Mouse (Mus musculus): Measurements from ENCODE around the gene Dnajb11. TPM values are rescaled to one million over a fixed set of nuclear protein-coding genes. Genes with fewer than 3 reads are reported as not detected.

Gene Dnajb11
- polyA plus RNA-seq, 1 experiment, result 41.4 TPM

- DNase-seq (ENCODE audit: low read depth), result no peak
- TF ChIP-seq POLR2A (IDR thresholded peaks at IDR 0.05; ENCODE audit: borderline replicate concordance, extremely low read depth, insufficient read depth, insufficient read length, poor library complexity, severe bottlenecking) (no peak), CTCF (IDR thresholded peaks at IDR 0.05; ENCODE audit: borderline replicate concordance, extremely low read depth, insufficient read depth, insufficient read length) (no peak)
Observed at GRCm38 (mm10) chr16:22909290-22909689, 51.6 kb downstream of the Dnajb11 start.

DNA sequence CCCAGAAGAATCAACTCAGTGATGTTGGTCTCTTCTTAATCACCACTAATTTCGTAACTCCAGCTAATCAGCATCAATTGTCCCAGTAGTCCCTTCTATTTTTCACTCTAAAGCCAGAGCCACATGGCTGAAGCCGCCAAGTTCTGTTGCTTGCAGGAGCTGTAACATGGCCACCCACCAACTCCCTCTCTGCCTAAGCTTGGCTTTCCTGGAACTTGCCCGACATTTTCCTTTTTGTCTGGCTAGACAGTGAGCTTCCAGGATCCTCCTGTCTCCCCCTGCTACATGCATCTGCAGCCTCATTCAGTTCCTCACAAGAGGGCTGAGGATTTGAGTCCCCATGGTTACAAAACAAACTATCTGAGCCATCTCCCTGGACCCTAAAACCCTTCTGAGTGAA is 54.3 kb downstream of the Dnajb11 start:
- no peak for TF ChIP-seq POLR2A (IDR thresholded peaks at IDR 0.05; ENCODE audit: borderline replicate concordance, extremely low read depth, insufficient read depth, insufficient read length, poor library complexity, severe bottlenecking)
- TF ChIP-seq CTCF (IDR thresholded peaks at IDR 0.05; ENCODE audit: borderline replicate concordance, extremely low read depth, insufficient read depth, insufficient read length), result no peak
- no peak for DNase-seq (ENCODE audit: low read depth)

GRCm38 (mm10) chr16:22912886-22913285 is 55.2 kb downstream of the Dnajb11 start:
- no peak for DNase-seq (ENCODE audit: low read depth)
- no peak for TF ChIP-seq POLR2A (IDR thresholded peaks at IDR 0.05; ENCODE audit: borderline replicate concordance, extremely low read depth, insufficient read depth, insufficient read length, poor library complexity, severe bottlenecking)
- TF ChIP-seq CTCF (IDR thresholded peaks at IDR 0.05; ENCODE audit: borderline replicate concordance, extremely low read depth, insufficient read depth, insufficient read length), result no peak

DNA sequence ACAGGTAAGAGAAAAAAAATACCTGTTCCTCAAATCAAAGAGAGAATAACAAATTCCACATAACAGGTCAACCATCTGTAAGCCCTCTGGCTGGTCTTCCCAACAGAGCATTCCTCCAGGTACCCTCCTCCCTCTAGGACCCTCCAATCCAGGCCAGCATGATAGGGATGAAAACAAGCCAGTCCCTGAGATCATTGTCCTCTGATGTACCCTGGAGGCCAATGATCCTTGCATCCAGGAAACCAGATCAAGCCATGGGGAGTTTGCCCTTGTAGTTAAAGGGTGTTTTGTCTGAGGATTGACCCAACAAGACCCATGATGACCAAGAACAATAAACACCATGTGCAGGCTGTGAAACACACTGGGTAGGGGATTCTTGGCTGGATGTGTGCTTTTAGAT is 56.6 kb downstream of the Dnajb11 start:
- DNase-seq (ENCODE audit: low read depth), result no peak
- no peak for TF ChIP-seq POLR2A (IDR thresholded peaks at IDR 0.05; ENCODE audit: borderline replicate concordance, extremely low read depth, insufficient read depth, insufficient read length, poor library complexity, severe bottlenecking)
- no peak for TF ChIP-seq CTCF (IDR thresholded peaks at IDR 0.05; ENCODE audit: borderline replicate concordance, extremely low read depth, insufficient read depth, insufficient read length)

DNA sequence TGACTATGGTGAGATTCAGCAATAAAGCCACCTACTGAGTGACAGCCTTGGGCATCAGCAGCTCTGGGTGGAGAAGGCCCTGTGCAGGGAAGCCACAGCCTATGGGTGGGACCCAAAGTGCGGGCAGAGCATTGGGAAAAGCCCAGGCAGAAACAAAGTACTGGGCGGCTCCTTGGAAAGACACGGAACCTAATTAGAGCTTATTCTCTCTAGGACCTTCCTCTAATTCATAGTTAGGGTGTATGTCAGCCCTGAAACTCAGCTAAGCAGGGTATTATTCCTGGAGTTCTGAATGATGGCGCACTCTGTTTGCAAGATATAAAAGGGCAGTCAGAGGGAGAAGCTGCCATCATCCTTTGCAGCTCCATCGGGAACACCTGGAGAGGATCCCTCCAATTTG is 60.4 kb downstream of the Dnajb11 start, which contains the start of gene Fetub:
TSS of gene Fetub (plus strand) at position 301 of the 400 bp plus-strand sequence.
- DNase-seq (ENCODE audit: low read depth), result no peak
- no peak for TF ChIP-seq CTCF (IDR thresholded peaks at IDR 0.05; ENCODE audit: borderline replicate concordance, extremely low read depth, insufficient read depth, insufficient read length)
- TF ChIP-seq POLR2A (IDR thresholded peaks at IDR 0.05; ENCODE audit: borderline replicate concordance, extremely low read depth, insufficient read depth, insufficient read length, poor library complexity, severe bottlenecking), result no peak

DNA sequence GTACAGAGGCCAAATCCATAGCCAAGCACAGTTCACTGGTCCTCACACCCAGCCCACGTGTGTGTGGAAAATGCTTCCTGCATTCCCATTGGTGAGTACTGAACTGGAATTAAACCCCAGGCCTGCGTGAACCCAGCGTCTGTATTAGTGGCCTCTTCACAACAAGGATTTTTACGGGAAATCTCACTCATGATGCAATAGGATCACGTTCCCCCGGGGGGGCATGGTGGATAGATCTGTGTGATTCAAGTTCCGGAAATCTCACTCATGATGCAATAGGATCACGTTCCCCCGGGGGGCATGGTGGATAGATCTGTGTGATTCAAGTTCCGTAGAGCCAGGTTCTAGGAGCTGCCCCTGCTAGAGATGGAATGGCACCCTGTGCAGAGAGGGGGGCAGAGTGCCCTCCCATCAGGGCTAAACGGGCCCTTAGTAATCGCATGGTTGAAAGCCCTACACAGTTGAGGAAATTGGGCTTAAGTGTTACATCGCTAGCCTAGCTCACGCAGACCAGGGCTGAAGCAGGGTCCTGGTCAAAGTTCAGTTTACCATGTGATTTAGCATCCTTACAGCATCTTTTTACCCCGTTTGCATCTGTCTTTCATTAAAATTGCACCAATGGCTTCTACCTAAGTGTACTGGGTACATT is 61.1 kb downstream of the Dnajb11 start:
- no peak for DNase-seq (ENCODE audit: low read depth)
- no peak for TF ChIP-seq POLR2A (IDR thresholded peaks at IDR 0.05; ENCODE audit: borderline replicate concordance, extremely low read depth, insufficient read depth, insufficient read length, poor library complexity, severe bottlenecking)
- no peak for TF ChIP-seq CTCF (IDR thresholded peaks at IDR 0.05; ENCODE audit: borderline replicate concordance, extremely low read depth, insufficient read depth, insufficient read length)

DNA sequence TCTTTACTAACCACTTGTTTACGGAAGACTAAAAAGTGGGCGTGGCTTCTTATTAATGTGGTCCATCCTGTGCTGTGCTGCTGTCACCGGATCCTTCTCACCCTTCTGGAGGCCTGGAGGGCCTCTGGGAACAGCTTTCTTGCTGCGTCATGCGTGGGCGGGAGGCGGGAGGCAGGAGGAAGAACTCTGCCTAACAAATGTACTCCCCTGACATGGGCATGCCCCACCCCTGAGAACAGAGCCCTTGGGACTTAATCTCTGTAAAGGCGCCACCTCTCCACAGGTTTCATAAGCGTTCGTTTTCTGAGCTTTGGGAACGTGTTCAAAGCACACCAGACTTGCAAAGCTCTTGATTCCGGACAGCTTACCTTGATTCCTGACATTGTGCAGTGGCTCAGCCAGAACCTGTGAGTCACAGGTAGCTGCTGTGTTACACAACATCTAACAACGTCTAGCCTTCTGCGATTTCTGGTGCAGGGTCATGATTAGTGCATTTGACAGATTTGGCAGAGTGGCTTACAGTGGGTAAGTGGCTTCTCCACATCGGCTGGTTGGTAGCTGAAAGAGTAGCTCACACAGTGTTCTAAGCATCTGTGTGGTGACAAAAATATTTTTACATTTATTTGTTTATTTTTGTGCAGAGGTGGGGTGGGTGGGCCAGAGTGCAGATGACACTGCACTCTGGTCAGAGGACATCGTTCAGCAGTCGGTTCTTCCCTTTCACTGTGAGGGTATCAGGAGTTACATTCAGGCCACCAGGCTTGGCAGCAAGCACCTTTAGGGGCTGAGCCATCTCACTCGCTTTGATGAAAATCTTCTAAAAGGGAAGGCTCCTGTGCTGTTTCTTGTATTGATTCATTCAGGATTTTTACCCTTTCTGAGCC is 62.6 kb downstream of the Dnajb11 start:
- TF ChIP-seq POLR2A (IDR thresholded peaks at IDR 0.05; ENCODE audit: borderline replicate concordance, extremely low read depth, insufficient read depth, insufficient read length, poor library complexity, severe bottlenecking) (no peak), CTCF (IDR thresholded peaks at IDR 0.05; ENCODE audit: borderline replicate concordance, extremely low read depth, insufficient read depth, insufficient read length) (no peak)
- no peak for DNase-seq (ENCODE audit: low read depth)

DNA sequence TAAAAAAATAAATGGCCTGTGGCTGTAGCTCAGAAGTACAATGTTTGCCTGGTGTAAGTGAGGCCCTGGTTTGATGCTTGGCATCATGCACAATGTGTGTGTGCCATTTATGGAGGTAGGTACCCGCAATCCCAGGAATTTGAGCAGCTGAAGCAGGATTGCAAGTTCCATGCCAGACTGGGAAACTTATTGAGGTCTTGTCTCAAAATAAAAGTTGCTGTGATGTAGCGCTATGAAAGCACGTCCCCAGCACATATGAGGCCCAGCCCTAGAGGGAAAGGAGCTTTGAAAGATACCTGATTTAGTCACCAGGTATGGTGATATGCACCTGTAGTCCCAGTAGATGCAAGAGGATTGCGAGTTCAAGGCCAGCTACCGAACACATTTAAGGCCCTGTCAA is 64.1 kb downstream of the Dnajb11 start:
- TF ChIP-seq CTCF (IDR thresholded peaks at IDR 0.05; ENCODE audit: borderline replicate concordance, extremely low read depth, insufficient read depth, insufficient read length) (no peak), POLR2A (IDR thresholded peaks at IDR 0.05; ENCODE audit: borderline replicate concordance, extremely low read depth, insufficient read depth, insufficient read length, poor library complexity, severe bottlenecking) (no peak)
- DNase-seq (ENCODE audit: low read depth), result no peak

GRCm38 (mm10) chr16:22922433-22922832 is 64.8 kb downstream of the Dnajb11 start:
- DNase-seq (ENCODE audit: low read depth), result no peak
- TF ChIP-seq CTCF (IDR thresholded peaks at IDR 0.05; ENCODE audit: borderline replicate concordance, extremely low read depth, insufficient read depth, insufficient read length) (no peak), POLR2A (IDR thresholded peaks at IDR 0.05; ENCODE audit: borderline replicate concordance, extremely low read depth, insufficient read depth, insufficient read length, poor library complexity, severe bottlenecking) (no peak)

Other genes with a start within 250 kb of the Dnajb11 start
- gene Dgkg, start 200.6 kb upstream of the Dnajb11 start, polyA plus RNA-seq (2012; rRNA removed), result 0.29 and 0.36 TPM in 2 replicates
- gene Crygs, start 46.3 kb upstream of the Dnajb11 start, polyA plus RNA-seq (2012; rRNA removed), result not detected in 2 replicates
- 18.8 and 22.0 TPM in 2 replicates for gene Tbccd1, start 176 bp upstream of the Dnajb11 start, polyA plus RNA-seq (2012; rRNA removed)
- gene Ahsg, start 33.4 kb downstream of the Dnajb11 start, polyA plus RNA-seq (2012; rRNA removed), result 0.24 and 0.44 TPM in 2 replicates
- gene Fetub, start 60.5 kb downstream of the Dnajb11 start, polyA plus RNA-seq (2012; rRNA removed), result 0.11 TPM in 1 of 2 replicates, not detected in the other
- 0.08 and 0.22 TPM in 2 replicates for gene Hrg, start 93.2 kb downstream of the Dnajb11 start, polyA plus RNA-seq (2012; rRNA removed)
- 0.06 and 0.07 TPM in 2 replicates for gene Kng2, start 171.6 kb downstream of the Dnajb11 start, polyA plus RNA-seq (2012; rRNA removed)
- gene Kng1, start 200.0 kb downstream of the Dnajb11 start, polyA plus RNA-seq (2012; rRNA removed), result 0.05 and 0.21 TPM in 2 replicates
- gene Eif4a2, start 249.6 kb downstream of the Dnajb11 start, polyA plus RNA-seq (2012; rRNA removed), result 618 and 643 TPM in 2 replicates